Comparison of ENCODE assay signal across 10 mouse cellular contexts in genomic region chr2:4232761-4233322, GRCm38 (mm10).
DNase-seq lines count a peak whose midpoint lies in the region; ATAC-seq and TF ChIP-seq lines count a peak whose summit lies in the region.
"Had no signal": no experiment of that assay in that cellular context is flagged by ENCODE, and none has a peak within 500 bp of the region (broad histone marks: within the 10 kb centered on the region; RNA-seq: fewer than 3 reads in every experiment).

No protein-coding gene starts in this region.

- no peak overlapping the region for H3K9ac ChIP-seq in lung, embryonic 15.5 days
- H3K9ac ChIP-seq in hindbrain, postnatal 0 days (replicated peaks; ENCODE audit: low read length): no peak overlapping the region
- H3K9ac ChIP-seq: limb, embryonic 15.5 days had no signal

- no peak for DNase-seq in lung, adult 18-20 months
- DNase-seq in forebrain, embryonic 10.5 days (ENCODE audit: extremely low spot score, low spot score): no peak
- peak; percentile 67 for DNase-seq in hindbrain, postnatal 0 days (ENCODE audit: low spot score)
- DNase-seq in retina, embryonic 14.5 days (ENCODE audit: low spot score): peak; percentile 39
- DNase-seq in right cerebral cortex, adult 2 months (ENCODE audit: low spot score in 2 of 2): no peak
- DNase-seq in adipocyte (ENCODE audit: low spot score): no peak
- DNase-seq: cerebellum, adult 9-10 months; right cerebral cortex, postnatal 14 days had no signal

- no peak overlapping the region for H3K4me3 ChIP-seq in lung, embryonic 15.5 days
- no peak overlapping the region for H3K4me3 ChIP-seq in forebrain, embryonic 10.5 days
- no peak overlapping the region for H3K4me3 ChIP-seq in hindbrain, postnatal 0 days (ENCODE audit: low read length)
- H3K4me3 ChIP-seq: limb, embryonic 15.5 days had no signal

- no peak for TF ChIP-seq CTCF in hindbrain, postnatal 0 days (IDR thresholded peaks at IDR 0.05; ENCODE audit: low read depth)

- H3K27me3 ChIP-seq in lung, embryonic 15.5 days: no peaks in the 10 kb centered on the region
- peaks cover 12% of the 10 kb centered on the region; the same call in 1 of the 2 replicates for H3K27me3 ChIP-seq in forebrain, embryonic 10.5 days (ENCODE audit: poor library complexity, severe bottlenecking)
- no peaks in the 10 kb centered on the region for H3K27me3 ChIP-seq in hindbrain, postnatal 0 days (ENCODE audit: insufficient read depth, low read length)
- H3K27me3 ChIP-seq: limb, embryonic 15.5 days had no signal

- no peak overlapping the region for H3K27ac ChIP-seq in lung, embryonic 15.5 days
- peak overlapping the region; percentile 62; the same call in 1 of the 2 replicates for H3K27ac ChIP-seq in forebrain, embryonic 10.5 days
- H3K27ac ChIP-seq in hindbrain, postnatal 0 days: peak overlapping the region; percentile 37; the same call in 1 of the 2 replicates
- H3K27ac ChIP-seq: limb, embryonic 15.5 days had no signal

- H3K4me1 ChIP-seq in lung, embryonic 15.5 days: peaks cover 10% of the 10 kb centered on the region
- H3K4me1 ChIP-seq in forebrain, embryonic 10.5 days: peaks cover 34% of the 10 kb centered on the region
- peaks cover 1% of the 10 kb centered on the region; the same call in 1 of the 2 replicates for H3K4me1 ChIP-seq in hindbrain, postnatal 0 days (ENCODE audit: insufficient read depth, low read length)

- WGBS in lung, embryonic 15.5 days: 24% methylated on average over 10 of the region's 10 CpGs
- 63% methylated on average over 10 of the region's 10 CpGs for WGBS in forebrain, embryonic 10.5 days
- 13% methylated on average over 10 of the region's 10 CpGs for WGBS in hindbrain, postnatal 0 days

- peak overlapping the region; percentile 29 for H3K4me2 ChIP-seq in lung, embryonic 15.5 days
- peak overlapping the region; percentile 19 for H3K4me2 ChIP-seq in hindbrain, postnatal 0 days (ENCODE audit: low read depth, low read length)
- H3K4me2 ChIP-seq: limb, embryonic 15.5 days had no signal

- no peaks in the 10 kb centered on the region for H3K36me3 ChIP-seq in lung, embryonic 15.5 days
- H3K36me3 ChIP-seq in forebrain, embryonic 10.5 days (replicated peaks): no peaks in the 10 kb centered on the region
- no peaks in the 10 kb centered on the region for H3K36me3 ChIP-seq in hindbrain, postnatal 0 days (ENCODE audit: insufficient read depth, low read length)
- H3K36me3 ChIP-seq: limb, embryonic 15.5 days had no signal

- peak; percentile 39; the same call in 1 of the 2 replicates for ATAC-seq in lung, embryonic 15.5 days (ENCODE audit: borderline replicate concordance, extremely low read depth, low FRiP score, low TSS enrichment)
- peak; percentile 48 for ATAC-seq in hindbrain, postnatal 0 days

- H3K9me3 ChIP-seq in lung, embryonic 15.5 days: no peaks in the 10 kb centered on the region
- H3K9me3 ChIP-seq in forebrain, embryonic 10.5 days: no peaks in the 10 kb centered on the region
- H3K9me3 ChIP-seq in hindbrain, postnatal 0 days (ENCODE audit: low read length): no peaks in the 10 kb centered on the region
- H3K9me3 ChIP-seq: limb, embryonic 15.5 days had no signal

Comparison
In these comparisons a context has a peak if more than half of its experiments do, and no peak if none do; other contexts are left out.
1. DNase-seq: peak in hindbrain, postnatal 0 days (single experiment) and retina, embryonic 14.5 days (single experiment); none in lung, adult 18-20 months (0 of 2), forebrain, embryonic 10.5 days (single experiment), right cerebral cortex, adult 2 months (0 of 2) and adipocyte (single experiment).